Mouse (Mus musculus) spleen, postnatal 4 days (tissue): ENCODE measurements around the gene H2afy2.

Source experiments
- DNase-seq, 2 experiments: peaks; one replicate each; pipeline ENCODE4 v3.0.0; 2022; ENCODE audit warnings: low spot score in 2 of 2

The H2afy2 gene

DNA sequence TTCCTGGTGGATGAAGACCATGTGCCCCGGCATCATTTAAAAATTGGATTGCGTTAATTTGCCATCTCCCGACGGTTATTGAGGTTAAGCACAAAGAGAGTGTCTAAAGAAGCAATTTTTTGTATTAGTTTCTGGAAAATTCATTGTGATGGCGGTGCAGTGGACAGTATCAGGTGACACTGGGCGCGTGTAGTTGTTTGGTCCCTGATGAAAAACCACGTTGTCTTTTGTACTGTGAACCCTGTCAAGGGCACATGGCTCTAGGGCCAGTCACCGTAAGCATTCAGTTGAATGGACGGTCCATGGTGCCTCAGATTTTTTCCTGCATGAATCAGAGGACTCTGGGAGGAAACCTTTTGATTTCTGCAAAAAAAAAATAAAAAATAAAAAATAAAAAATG lies 467 bp upstream of the H2afy2 start:
- DNase-seq = no peak

DNA sequence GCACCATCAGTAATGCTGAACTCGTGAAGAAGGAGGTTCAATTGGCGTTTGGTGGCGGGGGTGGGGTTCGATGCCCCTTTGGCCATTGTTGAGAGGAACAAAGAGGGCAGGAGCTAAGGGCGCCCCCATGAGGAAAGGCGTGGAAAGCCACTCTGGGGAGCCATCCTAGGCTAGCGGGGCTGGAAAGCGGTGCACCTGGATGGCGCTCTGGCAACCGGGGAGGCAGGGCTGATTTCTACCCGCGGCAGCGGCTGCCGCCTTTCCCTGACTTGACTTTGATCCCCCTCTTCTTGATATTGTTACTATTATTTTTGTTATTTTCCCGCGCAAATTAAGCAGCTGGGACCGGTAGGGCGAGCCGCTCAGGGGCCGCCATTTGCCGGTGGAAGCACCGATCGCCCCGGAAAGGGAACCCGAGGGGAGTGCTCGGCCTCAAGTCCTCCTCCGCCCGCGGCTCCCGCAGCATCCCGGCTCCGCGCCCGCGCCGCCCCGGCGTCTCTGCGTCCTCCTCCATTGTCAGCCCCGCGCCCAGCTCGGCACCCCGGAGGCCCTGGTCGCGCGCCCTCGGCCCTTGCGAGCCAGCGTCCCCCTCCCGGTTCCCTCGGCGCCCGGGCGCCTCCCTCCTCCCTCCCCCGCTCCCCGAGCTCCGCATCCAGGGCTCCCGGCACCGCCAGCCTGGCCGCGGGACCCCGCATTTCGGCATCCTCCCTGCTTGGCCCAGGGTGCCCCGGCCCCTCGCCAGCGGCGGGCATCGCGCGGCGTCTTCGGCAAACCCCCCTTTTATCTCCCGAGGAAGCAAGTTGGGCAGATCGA lies 942 bp downstream of the H2afy2 start:
- DNase-seq = peak in 1 of 2 experiments; percentile 67

DNA sequence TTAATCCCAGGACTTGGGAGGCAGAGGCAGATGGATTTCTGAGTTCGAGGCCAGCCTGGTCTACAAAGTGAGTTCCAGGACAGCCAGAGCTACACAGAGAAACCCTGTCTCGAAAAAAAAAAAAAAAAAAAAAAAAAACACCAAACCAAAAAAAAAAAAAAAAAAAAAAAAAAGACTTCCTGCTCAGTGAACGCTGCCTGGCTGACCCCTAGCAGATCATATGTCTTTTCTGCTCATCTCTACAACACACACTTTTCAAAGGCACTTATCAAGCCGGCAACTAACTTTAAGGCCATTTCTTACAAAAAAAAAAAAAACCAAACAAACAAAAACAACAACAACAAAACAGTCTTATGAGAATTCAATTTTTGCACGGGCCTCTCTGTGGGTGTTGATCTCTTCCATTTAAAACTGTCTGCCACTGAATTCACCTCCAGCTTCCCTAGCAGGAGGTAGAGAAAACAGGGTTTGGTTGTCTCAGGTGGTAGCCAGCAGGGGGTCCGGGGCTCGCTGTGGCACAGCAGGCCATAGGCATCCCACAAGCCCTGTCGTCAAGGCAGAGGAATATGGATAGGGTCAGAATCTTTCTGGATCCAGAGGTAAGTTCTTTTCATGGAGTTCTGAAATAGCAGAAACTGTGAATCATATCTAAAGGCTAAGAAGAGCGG lies 2.4 kb downstream of the H2afy2 start:
- DNase-seq = no peak

DNA sequence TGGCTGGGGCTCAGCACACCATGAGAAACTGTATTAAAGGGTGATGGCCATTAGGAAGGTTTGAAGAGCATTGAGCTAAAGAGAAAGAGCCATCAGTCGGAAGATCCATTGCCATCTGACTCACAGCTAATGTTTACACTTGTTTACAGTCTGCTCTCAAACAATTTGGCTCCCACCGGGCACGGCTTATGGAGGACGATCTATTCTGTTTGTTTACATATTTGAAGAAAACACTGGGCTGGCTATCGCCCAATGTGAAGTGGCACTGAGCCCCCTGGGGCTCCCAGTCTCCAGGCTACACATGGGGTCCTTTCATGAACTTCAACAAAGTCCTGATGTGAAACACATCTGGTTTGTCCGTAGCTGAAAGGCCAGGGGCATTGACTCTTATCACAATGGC lies 17.1 kb downstream of the H2afy2 start:
- no peak for DNase-seq

DNA sequence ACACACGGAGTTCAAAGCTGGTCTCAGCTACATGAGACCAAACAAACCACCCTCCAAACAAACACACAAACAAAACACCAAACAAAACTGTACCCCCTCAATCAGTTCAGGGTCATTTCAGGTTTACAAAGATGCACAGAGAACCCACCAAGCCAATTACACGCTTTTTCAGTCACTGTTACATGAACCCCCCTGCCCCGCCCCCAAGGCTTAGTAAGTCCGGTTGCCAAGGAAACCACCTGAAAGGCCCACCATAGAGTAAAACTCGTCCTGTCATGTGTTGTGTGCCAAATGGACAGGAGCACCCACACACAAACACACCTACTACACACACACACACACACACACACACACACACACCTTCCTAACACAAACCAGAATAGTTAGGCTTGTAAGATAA lies 18.4 kb downstream of the H2afy2 start:
- no peak for DNase-seq

DNA sequence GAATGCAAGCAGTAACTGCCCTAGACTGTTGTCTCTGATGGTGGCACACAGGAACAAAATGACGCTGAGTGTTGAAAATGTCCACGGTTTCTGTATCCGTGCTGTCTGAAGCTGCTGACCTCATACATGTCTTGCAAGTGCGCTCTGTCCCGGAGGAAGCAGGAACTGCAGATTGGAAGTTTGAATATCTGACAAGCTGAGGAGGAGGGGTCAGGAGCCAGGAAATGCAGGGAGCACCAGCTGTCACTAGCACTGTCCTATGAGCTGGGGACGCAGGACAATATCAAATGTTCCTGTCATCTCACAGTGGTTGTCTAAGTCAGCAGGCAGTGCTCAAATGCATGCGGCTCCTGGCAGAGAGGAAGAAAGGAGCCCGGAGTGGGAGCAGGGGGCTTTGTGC lies 19.3 kb downstream of the H2afy2 start:
- no peak for DNase-seq

DNA sequence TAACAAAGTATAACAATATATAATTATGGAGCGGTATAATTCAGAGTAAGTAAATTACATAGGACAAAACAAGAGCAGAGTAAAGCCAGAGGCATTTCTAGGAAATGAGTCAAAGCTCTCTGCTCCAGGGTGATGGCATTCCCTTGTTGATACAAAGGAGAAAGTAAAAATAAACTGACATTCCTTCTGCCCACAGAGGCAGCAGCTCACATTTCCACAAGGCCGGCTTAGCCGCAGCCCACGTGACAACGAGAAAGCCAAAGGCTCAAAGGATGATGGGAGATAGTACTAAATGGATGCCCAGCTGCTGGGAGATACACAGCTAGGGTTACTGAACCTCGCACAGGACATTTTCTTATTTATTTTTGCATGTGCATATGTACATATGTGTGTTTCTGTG lies 24.1 kb downstream of the H2afy2 start:
- DNase-seq = no peak

DNA sequence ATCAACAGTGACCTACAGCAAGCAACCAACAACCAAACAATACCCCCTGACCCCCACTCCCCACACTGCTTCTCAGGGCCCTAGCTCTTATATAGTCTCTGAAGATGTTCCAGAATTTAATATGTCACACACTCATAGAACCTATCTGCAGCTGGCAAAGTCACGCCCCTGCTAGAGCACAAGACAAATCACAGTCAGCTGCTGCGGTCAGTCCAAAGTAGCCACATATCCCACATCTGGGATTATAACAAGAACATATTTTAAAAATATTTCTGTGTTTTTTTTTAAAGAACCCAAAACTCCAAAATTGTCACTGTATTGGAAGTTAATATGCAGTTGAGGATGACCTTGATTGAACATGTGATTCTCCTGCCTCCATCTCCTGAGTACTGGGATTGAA lies 25.0 kb downstream of the H2afy2 start:
- no peak for DNase-seq

DNA sequence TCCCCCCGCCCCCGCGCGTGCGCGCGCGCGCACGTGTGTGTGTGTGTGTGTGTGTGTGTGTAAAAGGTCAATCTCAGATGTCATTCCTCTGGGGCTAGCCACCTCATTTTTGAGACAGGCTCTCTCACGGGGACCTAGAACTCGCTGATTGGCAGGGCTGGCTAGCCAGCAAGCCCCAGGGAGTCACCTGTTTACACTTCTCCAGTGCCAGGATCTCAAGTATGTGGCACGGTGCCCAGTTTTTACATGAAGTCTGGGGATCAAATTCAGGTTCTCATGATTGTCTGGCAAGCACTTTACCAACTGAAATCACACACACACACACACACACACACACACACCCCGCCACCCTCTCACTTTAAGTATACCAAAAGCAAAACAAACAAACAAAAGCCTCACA lies 26.9 kb downstream of the H2afy2 start:
- no peak for DNase-seq

DNA sequence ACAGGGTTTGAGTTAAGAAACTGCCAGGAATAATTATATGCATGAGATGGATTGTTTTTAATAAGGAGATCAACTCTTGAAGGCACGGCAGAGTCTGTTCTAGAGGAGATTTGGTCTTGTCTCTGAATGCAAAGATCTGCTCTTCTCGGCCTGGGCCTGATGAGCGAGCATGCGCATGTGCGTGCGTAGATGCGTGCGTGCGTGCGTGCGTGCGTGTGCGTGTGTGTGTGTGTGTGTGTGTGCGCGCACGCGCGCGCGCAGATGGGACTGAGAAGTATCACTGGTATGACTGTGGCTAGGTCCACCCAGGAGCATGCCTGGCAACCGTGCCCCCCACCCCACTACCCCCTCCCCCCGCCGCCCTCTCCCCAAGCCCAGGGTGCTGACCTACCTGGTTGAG lies 30.9 kb downstream of the H2afy2 start:
- no peak for DNase-seq

DNA sequence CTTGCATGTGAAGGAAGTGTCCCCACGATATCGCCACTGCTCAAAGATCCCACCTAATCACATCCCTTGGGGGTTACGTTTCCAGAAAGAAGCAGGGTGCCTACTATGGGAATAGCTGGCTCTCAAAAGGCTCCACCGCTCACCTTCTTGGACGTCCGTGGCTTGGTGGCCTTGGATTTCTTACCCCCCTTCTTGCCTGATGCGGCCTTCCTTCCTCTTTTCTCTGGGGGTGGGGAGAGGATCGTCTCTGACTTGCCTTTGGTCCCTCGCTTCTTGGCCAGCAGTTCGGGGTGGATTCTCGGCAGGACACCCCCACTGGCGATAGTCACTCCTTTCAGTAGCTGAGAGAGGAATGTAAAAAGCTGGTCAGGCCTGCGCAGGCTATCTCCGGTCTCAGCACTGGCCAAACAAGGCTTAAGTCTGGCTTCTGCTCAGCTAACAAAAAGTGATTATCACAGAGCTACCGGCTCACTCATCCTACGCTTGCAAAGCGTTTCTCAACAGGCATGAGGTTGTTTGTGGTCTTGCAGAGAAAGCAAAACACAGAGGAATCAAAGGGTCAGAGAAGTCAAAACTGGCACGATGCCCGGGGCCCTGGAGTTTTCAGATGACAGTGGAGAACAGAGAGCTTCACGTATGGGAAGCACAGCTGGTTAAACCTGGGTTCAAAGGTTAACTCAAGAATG lies 32.3 kb downstream of the H2afy2 start:
- no peak for DNase-seq

DNA sequence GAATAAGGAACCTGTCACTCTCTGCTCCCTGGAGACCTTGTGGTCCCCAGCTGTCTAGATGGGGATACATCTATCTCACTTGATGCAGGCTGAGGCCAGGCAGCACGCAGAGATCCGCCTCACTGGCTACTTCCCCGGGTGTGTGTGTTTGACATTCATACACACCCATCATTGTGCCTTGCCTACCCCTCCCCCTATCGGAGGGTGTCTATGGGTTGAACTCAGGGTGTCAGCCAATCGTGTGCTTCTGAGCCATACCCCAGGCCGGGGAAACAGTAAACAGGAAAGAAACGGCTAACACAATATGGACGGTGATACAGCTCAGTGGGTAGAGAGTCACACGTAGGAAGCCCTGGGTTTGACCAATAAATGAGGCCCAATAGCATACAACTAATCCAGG lies 33.9 kb downstream of the H2afy2 start:
- no peak for DNase-seq

DNA sequence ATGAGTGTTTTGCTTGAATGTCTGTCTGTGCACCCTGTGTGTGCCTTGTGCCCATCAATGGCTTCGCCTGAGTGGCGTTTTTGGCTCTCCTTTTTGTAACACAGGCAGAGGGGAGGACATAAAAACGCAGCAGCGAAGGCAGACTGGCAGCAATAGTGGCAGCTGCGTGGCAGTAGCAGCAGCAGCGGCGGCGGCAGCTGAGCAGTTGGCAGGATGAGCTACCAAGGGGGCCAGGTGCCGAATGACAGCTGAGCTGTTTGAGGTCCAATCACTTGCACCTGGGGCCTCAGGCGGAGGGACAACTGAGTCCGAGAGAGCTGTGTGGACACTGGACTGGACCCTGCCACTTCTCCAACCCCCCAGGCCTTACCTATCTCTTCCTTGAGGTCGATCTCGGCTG lies 36.6 kb downstream of the H2afy2 start:
- no peak for DNase-seq

DNA sequence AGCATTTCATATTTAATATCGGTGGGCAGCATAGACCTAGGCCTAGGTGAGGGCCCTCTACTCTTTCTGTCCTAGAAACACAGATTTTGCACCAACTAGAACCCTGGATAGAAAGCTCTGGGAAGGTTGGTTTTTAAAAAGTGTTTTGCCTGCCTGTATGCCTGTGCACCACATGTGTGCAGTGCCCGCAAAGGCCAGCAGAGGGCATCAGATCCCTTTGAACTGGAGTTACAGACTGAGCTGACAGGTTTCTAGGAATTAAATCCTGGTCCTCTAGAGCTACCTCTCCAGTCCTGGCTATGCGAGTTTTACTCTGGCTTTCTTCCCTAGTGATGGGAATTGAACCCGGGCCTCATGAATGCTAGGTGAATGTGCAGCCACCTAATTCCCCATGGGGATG lies 38.8 kb downstream of the H2afy2 start:
- peak in 1 of 2 experiments; percentile 65 for DNase-seq

DNA sequence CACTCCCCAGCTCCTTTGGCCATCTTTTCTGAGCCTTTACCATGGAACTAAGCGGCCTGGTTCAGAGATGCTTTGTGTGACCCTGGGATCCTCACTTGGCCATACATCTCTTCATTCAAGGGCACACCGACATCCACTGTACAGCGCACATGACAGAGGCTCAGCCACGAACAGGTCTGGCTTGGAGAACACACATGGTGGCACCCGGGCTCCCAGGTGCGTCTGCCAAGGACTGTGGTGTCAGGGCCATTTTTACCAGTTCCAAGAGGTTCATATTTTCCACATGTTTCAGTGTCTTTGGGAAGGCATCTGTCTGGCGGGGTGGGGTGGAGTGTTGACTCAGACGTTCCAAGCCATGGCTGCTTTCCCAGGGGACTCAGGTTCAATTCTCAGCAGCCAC lies 41.6 kb downstream of the H2afy2 start:
- DNase-seq = no peak

DNA sequence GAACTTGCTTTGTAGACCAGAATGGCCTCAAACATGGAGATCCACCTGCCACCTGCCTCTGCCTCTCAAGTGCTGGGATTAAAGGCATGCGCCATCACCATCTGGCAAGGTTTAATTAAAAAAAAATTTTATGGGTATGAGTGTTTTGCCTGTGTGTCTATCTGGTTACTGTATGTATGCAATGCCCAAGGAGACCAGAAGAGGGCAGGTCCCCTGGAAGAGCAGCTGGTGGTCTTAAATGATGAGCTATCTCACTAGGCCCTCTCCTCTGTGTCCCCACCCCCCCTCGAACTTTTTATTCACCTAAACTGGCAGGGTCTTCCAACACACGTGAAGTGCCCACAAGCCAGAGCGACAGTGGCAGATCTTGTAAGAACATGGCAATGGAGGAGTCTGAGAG lies 42.1 kb downstream of the H2afy2 start:
- no peak for DNase-seq

DNA sequence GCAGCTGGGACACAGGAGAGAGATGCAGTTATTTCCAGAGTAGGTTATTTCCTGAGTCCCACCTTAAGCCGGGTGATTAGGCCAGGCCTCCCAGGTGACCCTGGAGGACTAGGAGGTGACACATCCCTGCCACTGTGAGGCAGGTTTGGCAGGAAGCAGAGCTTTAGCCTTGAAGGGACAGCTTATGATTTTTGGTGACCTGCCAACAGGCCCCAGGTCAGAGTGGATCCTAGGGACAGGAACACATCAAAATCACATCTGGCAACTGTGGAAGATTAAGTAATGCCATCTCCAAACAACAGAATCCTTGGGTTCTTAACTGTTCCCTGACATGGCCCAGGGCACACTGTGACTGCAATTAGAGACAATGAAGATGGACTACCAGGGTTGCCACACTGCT lies 42.6 kb downstream of the H2afy2 start:
- DNase-seq = no peak

DNA sequence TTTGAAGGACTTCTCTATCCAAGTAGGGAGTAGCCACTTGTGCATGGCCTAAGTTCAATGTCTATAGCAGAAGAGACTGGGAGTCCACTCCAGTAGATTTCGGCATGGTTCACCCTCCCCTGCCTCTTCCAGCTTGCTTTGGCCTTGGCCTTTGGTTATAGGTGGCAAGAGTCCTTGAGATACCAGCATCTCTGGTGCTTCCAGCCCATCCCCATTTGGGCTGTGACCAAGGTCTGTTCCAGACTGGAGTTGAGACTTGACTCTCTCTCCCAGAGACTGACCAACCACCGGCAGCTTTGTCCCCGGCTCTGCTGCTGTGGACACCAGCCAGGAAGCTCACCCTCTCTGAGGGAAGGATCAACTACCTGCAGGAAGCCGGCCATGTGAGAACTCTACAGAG lies 45.8 kb downstream of the H2afy2 start:
- DNase-seq = no peak

DNA sequence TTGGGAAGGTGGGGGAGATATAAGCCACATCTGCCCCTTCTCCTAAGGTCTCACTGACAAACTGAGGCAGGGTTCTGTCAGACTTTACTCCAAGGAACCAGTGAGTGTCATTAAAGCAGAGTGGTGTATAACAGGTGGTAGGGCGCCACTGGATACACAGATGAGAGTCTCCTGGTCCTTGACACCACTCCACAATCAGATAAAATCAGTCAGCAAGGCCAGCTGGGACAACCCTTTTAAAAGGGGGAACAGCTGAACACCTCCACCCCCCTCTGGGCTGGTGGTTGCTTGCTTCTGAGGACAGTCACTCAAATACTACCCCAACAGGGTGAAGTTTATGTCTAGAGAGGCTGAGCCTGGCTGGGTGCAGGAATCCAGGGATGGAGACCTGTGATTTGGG lies 46.4 kb downstream of the H2afy2 start:
- DNase-seq = no peak

DNA sequence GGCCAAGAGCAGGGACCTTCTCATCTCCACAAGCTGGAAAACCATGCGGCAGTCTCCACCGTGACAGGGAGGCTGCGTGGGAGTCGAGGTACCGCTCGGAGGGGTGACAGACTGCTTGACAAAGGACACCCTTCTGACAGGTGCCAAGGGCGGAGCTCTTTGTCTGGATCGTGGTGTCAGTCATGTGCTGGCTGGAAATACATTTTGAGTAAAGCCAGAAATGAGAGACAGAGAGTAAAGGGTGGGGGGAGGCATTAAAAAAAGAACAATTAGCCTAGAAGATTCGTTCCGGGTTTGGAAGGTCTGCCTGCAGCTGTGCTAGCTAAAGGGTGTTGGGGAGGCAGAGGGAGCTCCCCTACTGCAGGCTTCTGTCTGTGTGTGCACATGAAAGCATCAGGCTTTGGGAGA lies 47.3 kb downstream of the H2afy2 start:
- no peak for DNase-seq

DNA sequence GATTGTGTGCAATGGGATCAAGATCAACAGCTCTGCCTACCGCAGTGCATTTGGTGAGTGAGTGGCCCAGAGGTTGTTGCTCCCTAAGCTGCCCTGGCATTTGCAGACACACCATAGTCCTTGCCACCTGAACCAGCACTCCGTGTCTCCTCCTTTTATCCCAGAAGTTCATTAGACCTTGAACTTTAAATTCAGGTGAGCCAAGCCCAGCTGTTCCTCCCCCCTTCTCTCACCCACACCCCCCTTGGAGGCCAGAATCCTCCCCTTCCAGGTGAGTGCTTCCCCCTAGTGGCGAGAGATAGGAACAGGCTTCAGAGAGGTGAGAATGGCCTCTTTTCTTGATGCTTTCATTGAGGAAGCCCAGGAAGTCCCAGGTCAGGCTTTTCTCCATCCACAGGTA lies 49.6 kb downstream of the H2afy2 start:
- DNase-seq = peak in 1 of 2 experiments; percentile 62

DNA sequence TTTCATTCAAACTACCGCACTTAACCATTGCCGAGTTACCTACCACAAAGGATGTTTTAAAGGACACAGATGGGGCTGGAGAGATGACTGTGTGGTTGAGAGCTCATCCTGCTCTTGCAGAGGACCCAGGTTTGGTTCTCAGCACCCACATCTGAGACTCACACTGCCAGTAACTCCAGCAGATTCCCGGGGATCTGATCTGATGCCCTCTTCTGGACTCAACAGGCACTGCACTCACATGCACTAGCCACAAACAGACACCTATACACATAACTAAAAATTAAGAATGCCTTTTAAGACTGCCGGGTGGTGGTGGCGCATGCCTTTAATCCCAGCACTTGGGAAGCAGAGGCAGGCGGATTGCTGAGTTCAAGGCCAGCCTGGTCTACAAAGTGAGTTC lies 53.8 kb downstream of the H2afy2 start:
- DNase-seq = no peak

DNA sequence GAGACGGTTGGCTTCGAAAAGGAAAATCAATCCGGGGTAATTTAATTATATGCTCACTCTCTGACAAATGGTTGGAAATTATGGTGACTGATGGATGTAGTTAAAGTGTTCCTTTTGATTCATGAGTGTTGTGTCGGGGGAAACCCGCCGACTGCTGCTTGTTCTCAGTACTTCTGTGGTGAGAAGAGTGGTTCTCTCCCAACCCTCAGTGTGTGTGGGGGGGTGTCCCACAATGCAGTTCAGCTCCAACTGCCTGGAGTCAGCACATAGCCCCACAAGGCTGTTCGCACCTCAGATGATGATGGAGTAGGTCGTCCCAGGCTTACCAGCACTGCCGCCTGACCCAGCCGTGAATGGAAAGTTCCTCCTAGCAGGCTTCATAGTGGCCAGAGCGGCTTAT lies 54.8 kb downstream of the H2afy2 start:
- DNase-seq = no peak
